Mouse (Mus musculus) bone marrow macrophage, adult 2 months (primary cell): ENCODE measurements around the gene Acads. TPM values are rescaled to one million over a fixed set of nuclear protein-coding genes. Genes with fewer than 3 reads are reported as not detected.
A peak's percentile ranks its signal among the peaks of the same experiment; 100 is the strongest.

Experiments used
- H3K27ac ChIP-seq: 2 replicates; pipeline ENCODE4 v1.5.1; 2012; ENCODE audit warnings: low read depth, low read length; ENCODE audit not compliant: insufficient read depth
- H3K4me1 ChIP-seq: 2 replicates; pipeline ENCODE4 v1.6.1; 2012; ENCODE audit warnings: low read length; ENCODE audit not compliant: control insufficient read depth, insufficient read depth
- H3K4me3 ChIP-seq: 2 replicates; pipeline ENCODE4 v1.5.1; 2012; ENCODE audit warnings: mild to moderate bottlenecking, low read length, moderate library complexity; ENCODE audit not compliant: insufficient read depth
- CTCF ChIP-seq: IDR thresholded peaks from 2 replicates; pipeline ENCODE4 v1.5.1; 2012; ENCODE audit warnings: low read depth, mild to moderate bottlenecking, low read length, moderate library complexity
- POLR2A ChIP-seq: IDR thresholded peaks from 2 replicates; pipeline ENCODE4 v1.6.1; 2012; ENCODE audit warnings: mild to moderate bottlenecking, low read depth, low read length, borderline replicate concordance
- polyA plus RNA-seq: library from polyadenylated mRNA; stranded (reverse); fragments of >200 nt; gene quantifications from 2 replicates; pipeline ENCODE4 v1.2.4, GENCODE M21; 2012; ENCODE audit not compliant: missing spikeins, insufficient read depth, insufficient read length

Gene Acads
- polyA plus RNA-seq, 1 experiment, result 22.3 TPM

DNA sequence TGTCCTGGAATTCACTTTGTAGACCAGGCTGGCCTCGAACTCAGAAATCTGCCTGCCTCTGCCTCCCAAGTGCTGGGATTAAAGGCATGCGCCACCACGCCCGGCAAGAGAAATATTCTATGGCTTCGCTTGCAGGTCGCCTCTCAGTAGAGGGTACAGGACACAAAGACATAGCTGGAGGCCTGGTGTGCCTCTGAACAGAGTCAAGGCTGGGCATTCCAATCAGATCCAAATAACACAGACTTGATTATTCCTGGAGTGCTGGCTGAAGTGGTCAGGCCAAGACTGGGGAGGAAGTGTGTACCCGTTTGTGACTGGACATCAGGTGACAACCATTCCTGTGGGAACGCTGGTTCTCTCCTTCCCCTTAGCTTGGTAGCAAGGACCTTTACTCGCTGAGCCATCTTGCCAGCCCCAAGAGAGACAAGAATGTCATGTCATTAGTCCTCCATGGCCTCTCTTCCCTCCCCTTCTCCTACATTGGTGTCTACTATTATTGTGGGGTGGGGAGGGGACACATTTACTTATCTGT, 23.1 kb upstream of the Acads start:
- TF ChIP-seq POLR2A (no peak), CTCF (no peak)

DNA sequence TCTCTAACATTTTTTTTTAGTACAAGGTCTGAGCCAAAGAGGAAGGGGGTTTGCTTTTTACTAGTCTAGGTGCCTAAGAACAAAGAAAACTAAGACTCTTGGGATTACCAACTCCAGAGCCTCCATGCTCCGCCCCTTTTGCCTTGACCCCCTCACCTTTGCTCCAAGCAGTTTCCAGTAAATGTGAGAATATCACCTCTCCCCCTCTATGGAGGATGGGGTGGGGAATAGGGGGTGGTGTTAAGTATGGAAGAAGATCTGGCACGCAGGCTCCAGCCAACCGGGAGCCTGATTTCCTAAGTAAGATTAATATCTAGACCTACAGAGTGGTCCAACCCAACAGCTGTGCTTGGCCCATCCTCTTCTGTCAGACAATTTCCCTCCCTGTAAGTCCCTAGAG, 21.6 kb upstream of the Acads start:
- TF ChIP-seq POLR2A, result no peak
- no peak for TF ChIP-seq CTCF
- Histone ChIP-seq H3K27ac (no peak overlapping the region), H3K4me3 (no peak overlapping the region), H3K4me1 (peaks cover 4% of the 10 kb centered on the region; the same call in 1 of the 2 replicates)

More for the DNA sequence above, 23.1 kb upstream of the Acads start:
- Histone ChIP-seq H3K4me1 (peaks cover 4% of the 10 kb centered on the region; the same call in 1 of the 2 replicates), H3K4me3 (no peak overlapping the region), H3K27ac (no peak overlapping the region)

DNA sequence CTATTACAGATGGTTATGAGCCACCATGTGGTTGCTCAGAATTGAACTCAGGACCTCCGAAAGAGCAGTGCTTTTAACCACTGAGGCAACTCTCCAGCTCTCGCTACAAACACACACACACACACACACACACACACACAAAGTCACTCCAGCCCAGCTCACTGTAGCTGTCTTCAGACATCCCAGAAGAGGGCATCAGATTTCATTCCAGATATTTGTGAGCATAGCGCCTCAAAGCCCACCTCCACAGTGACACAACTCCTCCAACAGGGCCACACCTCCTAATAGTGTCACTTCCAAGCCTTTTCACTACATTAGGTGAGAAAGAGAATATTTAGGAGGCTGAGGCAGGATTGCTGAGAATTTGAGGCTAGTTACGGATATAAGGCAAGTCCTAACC, 20.0 kb upstream of the Acads start:
- Histone ChIP-seq H3K27ac (no peak overlapping the region), H3K4me1 (peaks cover 4% of the 10 kb centered on the region; the same call in 1 of the 2 replicates), H3K4me3 (no peak overlapping the region)
- TF ChIP-seq CTCF (no peak), POLR2A (no peak)

DNA sequence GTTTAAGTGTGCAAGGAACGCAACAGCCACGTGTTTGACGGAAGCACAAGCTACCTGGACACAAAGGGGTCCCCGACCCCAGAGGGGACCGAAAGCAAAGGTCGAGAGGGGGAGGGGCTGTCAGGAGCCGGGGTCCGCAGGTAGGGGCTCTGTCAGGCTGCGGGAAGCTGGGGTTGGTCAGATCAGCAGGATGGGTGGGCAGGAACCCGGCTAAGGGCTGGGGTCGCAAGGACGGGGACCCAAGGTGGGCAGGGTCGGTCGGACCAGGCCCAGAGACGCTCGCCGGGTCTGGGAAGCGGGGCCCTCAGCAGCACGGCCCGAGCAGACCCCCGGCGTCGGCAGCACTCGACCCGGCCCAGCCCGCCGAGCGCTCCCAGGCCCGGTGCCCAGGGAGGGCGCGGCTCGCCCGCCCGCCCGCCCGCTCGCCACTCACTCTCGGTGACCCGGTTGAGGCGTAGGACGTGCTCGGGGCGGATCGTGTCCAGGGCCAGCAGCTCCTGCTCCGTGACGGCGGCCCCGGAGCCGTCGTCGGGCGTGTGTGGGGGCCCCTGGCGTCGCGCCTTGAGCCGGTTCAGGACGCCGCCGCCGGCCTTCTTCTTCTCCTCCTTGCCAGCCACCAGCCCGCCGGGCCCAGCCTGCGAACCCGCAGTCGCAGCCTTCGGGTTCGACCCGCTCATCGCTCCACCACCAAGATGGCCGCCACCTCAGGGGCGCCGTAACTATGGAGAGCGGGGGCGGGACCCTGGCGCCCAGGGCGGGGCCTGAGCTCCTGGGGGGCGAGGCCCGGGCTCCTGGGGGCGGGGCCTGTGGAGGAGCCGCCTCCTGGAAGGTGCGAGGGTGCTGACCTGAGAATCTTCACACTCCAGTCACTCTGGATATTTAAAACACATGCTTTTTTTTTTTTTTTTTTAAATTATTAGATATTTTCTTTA, 15.4 kb upstream of the Acads start, which contains the start of gene Unc119b:
TSS of gene Unc119b (minus strand) at position 742 of the 932 bp plus-strand sequence.
- TF ChIP-seq POLR2A, result no peak
- no peak for TF ChIP-seq CTCF
- no peak within 1 kb of the TSS for H3K27ac ChIP-seq
- H3K4me3 ChIP-seq, result peak within 1 kb of the TSS; percentile 87
- H3K4me1 ChIP-seq, result peaks cover 8% of the 10 kb centered on the region

DNA sequence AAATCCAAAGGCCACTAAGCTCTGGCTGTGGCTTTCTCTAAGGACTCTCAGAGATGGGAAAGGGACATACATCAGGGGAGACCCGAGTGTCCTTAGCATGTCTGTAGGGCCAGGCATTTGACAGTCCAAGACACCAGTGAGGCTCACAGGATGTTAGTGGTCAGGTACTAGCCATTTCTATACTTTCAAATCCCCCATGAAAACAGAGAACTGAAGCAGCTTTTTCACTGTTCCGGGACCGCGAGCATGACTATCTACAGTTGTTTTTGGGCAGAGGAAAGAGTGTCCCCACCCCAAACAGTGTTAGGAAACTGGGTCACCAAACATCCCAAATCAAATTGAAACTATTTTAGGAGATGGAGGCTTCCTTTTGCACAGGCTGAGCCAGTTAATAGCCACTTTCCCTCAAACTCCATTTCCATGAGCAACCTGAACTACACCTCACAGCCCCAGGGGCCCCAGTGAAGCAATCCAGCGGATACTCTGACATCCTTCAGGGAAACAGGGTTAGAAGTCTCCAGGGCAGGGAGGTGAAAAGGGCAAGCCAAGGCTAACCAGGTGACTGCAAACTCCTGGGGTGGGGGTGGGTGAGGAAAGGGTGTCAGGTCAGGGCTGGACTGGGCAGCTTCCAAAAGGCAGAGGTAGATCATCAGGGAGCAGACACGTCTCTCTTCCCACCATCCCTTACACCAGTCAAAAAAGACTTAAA, 14.4 kb upstream of the Acads start:
- TF ChIP-seq CTCF (no peak), POLR2A (no peak)
- peaks cover 8% of the 10 kb centered on the region for H3K4me1 ChIP-seq
- no peak overlapping the region for H3K27ac ChIP-seq
- no peak overlapping the region; the same call in 1 of the 2 replicates for H3K4me3 ChIP-seq

DNA sequence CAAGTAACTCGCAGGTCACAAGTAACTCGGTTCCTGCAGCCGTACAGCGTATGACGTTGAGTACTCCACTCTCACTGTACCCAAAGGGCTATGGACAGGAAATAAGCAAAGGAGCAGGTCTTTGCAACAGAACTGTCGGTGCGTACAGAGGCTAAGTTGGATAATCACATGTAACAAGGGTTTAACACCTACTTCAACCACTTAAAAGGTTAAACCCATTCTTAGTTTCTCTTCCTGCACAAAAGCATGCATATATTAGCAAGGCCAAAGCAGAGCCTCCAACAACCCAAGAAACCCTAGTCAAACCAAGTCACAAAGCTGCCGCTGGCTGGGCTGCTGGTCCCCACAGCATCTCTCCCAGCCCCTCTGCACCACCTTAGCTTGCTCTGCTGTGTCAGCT, 13.3 kb upstream of the Acads start:
- no peak for TF ChIP-seq POLR2A
- H3K27ac ChIP-seq, result no peak overlapping the region
- no peak overlapping the region for H3K4me3 ChIP-seq
- H3K4me1 ChIP-seq, result peaks cover 6% of the 10 kb centered on the region

DNA sequence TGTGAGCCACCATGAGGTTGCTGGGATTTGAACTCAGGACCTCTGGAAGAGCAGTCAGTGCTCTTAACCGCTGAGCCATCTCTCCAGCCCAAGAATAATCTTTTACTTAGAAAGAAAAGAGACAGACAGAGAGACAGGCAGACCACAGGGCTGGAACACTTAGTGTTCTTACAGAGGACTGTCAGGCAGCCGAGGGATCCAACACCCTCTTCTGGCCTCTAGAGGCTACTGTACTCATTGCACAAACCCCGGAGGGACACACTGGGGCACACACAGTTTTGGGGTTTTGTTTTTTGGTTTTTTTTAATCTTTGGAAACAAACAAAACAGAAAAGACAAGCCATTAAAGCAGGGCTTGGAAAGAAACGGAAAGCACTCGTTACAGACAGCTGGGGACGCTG, 10.2 kb upstream of the Acads start:
- no peak overlapping the region for H3K27ac ChIP-seq
- peaks cover 15% of the 10 kb centered on the region for H3K4me1 ChIP-seq
- TF ChIP-seq CTCF (no peak), POLR2A (no peak)
- no peak overlapping the region for H3K4me3 ChIP-seq

DNA sequence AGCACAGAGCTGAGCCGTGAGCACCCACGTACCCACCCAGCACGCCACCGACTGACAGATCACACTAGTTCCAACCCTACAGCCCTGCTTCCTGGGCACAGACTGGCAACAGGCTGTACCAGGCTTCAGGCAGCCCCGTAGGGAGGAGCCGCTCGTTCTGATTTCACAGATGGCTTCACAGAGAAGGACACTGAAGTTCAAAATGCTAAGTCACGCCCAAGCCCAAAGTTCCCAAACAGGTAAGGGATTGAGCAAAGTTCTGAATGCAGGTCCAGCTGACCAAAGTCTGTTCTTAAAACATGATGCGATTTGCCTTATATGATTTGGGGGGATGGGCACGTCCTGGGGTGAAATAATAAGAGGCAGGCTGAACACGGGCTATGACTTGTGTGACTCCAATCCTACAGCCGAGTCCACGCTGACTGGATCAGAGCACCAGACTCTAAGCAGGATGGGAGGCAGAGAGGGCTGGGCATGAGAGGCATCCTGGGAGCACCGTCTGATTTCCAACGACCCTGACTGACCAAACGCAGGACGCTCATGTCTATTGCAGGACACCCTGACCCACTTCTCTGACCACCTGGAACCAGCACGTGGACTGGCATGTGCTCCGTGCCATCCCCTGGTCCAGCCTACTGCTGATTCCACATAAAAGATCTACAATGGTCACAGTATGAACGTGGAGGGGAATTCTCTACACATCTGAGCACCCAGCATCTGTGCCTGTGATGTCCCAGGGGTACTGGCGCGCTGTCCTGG, 8.5 kb upstream of the Acads start:
- Histone ChIP-seq H3K4me3 (no peak overlapping the region), H3K4me1 (peaks cover 12% of the 10 kb centered on the region), H3K27ac (no peak overlapping the region)
- TF ChIP-seq POLR2A (no peak), CTCF (no peak)

DNA sequence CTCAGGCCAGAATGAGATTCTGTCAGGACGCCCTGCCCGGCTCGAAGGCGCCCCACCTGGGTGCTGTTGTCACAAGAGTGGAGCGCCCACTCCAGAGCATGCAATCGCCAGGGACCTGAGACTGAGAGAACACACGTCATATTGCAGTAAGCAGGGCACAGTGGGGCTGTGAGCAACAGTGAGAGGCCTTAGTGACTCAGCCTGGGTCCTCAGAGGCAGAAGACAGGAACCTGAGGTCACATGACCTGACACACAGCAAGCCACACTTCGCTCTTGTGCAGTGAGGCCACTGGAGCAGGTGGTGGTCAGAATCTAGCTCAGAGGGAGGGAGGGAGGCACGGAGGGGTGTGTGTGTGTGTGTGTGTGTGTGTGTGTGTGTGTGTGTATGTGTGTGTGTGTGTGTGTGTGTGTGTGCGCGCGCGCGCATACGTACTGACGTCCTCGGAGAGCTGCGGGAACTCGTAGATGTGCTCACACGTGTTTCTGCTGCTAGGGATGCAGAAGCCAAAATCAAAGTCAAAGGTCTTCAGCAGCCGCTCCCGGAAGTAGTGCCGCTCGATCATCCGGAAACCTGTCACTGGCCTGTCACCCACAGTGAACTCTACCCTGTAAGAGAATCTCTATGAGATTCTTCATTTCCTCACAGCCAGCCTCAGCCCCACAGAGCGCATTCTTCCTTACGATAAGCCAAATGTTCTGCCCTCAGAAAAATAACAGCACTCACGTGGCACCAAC, 7.6 kb upstream of the Acads start:
- Histone ChIP-seq H3K4me3 (no peak overlapping the region), H3K27ac (no peak overlapping the region), H3K4me1 (peaks cover 12% of the 10 kb centered on the region)
- TF ChIP-seq CTCF (no peak), POLR2A (no peak)
